Mouse (Mus musculus): ENCODE results near the gene Lpar6.

The Lpar6 gene

DNA sequence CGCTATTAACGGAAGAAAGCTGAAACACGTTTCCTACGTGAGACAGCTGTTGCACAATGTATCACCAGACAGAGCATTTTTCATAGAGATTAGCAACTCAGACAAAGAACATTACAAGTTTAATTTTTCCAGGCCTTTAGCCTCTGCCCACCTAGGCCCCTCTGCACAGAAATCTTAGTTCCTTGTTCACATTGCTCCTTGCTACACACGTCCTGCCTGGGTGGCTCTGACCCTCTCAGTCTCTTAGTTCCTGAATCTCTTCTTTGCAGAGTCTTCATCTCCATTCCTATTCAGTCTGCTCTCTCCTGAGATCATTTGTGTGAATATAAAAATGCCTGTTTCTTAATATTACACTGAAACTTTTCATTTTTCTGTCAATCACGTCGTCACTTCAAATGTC, 19.7 kb downstream of the Lpar6 start:
- DNase-seq (ENCODE audit: low spot score): no peak

DNA sequence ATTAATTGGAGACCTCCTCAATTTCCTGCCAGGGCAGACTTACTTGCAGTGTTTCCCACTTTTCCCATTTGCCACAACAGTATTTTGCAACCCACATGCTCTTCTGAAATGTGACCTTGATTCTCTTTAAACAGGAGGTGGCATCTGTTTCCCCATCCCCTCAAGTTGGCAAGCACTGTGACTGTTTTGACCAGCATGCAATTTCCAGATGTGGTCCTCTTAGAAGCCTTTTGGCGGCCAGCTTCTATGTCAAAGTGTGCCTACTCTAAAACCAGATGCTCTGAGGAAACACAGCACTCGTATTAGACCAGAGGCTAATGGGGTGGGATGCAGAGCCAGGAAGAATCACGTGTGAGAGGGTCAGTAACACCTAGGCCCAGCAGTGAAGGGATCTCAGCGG, 20.5 kb downstream of the Lpar6 start:
- DNase-seq (ENCODE audit: low spot score): no peak

DNA sequence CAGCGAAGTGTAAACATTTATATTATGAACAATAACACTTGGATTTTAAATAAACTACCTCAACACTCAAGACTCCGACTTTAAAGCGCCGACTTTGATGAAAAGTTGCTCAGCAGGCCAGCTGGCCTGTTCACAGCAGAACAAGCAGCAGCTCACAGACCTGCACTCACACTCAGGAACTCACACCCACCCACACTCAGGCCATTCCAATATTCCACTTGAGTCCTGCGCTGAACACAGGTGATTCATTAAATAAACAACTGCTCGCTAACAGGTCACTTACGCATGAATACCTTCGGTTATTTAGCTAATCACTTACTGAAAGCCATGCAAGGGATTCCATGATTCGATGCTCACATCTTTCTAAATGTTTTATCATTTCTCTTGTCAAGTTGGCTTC, 24.5 kb downstream of the Lpar6 start:
- DNase-seq (ENCODE audit: low spot score): no peak

DNA sequence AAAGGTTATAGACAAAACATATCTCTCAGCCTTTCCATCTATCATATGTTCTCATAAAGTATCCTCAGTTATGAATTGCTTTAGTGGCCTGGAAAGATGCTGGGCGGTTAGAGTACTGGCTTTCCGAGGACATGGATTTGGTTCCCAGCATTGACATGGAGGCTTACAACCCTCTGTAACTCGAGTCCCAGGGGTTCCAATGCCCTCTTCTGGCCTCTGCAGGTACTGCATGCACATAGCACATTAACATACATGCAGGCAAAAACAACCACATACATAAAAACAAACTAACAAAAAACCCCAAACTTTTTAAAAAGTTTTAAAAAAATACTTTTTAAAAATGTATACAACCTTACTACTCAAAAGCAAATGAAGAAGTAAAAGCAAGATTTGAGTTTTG, 28.5 kb downstream of the Lpar6 start:
- DNase-seq (ENCODE audit: low spot score): no peak

DNA sequence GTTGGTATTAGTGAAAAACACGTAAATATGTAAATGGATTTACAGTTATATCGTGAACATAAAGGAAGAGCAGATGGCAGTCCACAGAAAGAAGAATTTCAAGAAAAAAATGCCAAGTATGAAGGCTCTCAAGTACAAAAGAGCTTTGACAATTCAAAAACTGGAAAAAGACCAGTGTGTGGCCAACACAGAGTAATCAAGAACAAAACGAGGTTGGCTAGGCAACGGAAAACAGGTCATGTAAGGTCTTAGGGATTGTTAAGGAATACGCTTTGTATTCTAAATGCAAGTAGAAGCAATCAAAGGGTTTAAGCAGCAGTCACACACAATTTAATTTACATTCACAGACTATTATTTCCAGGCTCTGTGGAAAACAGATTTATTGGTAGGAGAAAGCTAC, 34.1 kb downstream of the Lpar6 start:
- no peak for DNase-seq (ENCODE audit: low spot score)

DNA sequence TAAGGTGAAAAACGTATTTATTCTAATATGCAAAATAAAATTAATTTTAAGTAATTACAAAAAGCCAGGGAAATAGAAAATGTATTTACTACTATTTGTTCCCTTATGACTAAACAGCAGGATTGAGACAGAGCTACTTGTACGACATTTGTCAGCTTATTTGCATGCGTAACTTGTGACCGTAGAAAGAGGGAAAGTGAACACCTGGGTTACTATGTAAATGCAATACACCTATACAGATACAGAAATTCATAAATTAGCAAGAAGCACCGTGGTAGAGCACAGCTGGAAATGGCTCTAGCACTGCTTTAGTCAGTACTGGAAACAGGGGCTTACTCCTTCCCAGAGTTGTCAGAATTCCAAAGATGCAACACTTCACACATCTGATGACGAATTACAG, 41.4 kb downstream of the Lpar6 start:
- no peak for DNase-seq (ENCODE audit: low spot score)

DNA sequence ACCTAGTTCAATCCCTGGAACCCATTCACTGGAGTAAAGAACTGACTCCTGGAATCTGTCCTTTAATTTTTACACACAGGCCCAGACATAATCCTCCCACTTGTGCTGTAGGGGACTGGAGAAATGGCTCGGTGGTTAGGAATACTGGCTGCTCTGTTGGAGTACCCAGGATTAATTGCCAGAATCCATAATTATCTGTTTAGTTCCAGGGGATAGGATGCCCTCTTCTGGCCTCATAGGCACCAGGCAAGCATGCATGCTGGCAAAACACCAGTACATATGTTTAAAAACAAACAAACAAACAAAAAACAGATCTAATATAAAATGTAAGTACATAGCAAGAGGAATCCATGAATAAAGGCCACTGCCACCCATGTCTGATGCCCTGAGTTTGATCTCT, 43.3 kb downstream of the Lpar6 start:
- DNase-seq (ENCODE audit: low spot score): no peak

DNA sequence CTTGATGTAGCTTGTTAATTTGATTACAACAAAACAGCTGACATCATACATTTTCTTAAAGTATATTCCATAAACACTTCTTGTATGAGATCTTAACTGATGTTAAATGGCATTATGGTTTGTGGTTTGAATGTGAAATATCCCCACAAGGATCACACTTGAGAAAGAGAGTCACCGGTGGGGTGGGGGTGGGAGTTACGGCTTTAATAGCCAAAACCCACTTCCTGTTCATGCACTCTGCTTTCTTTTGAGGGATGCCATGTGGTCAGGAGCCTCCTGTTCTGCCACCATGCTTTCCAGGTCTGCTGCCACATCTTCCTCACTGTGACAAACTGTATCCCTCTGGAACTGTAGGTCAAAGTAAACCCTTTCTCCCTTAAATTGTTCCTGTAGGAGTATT, 52.2 kb downstream of the Lpar6 start:
- no peak for DNase-seq (ENCODE audit: low spot score)

DNA sequence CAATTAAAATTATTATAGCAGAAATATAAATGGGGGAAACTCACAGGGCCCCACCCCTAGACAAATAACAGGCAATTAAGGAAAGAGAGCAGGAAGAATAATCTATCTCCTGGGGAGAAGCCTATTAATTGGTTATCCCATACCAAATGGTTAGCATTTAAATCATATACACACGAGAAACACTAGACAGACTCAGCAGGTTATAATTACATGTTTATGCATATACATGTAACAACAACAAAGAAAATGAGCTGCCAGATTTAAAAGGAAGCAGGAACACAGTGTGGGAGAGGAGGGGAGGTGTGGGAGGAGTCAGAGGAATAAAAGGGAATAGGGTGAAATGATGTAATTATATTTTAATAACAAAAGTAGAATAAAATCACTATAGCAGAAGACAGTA, 54.7 kb downstream of the Lpar6 start:
- DNase-seq (ENCODE audit: low spot score): no peak

Data from ovary, postnatal 14 days (tissue).